ENCODE assay signal across 10 mouse cellular contexts in the genomic region with DNA sequence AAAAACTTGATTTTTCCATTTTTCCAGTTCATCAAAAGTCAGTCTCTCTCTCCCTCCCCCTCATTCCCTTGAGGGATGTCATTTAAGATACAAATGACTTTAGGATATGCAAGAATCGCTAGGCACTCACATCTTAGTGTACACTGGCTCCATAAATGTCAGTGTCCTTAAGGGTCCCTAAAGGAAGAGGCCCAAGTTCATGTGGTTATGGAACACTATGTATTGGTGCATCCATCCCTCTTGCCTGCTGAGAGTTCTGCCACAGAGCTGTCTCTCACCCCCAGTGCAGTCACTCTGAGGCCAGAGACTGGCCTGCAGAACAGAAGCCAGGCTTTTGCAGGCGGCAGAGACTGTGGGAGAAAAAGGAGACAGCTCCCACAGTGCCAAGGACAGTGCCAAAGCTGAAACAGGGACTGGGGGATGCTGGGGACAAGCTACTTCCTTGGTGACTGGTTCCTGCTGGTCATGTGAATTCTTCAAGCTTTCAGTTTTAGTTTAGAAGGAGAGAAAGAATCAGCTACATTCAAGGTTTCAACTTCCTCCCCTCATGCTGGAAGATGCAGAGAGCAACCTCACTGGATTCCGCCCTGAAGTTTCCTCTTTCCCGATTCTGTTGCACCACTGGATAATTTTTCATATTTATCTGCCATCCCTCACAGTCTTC. TPM values are rescaled to one million over a fixed set of nuclear protein-coding genes. Genes with fewer than 3 reads are reported as not detected.
DNase-seq lines count a peak whose midpoint lies in the region; ATAC-seq and TF ChIP-seq lines count a peak whose summit lies in the region.
"Had no signal": no experiment of that assay in that cellular context is flagged by ENCODE, and none has a peak within 500 bp of the region (broad histone marks: within the 10 kb centered on the region; RNA-seq: fewer than 3 reads in every experiment).

No protein-coding gene starts in this region.

- H3K9ac ChIP-seq in lung, embryonic 14.5 days, result no peak overlapping the region
- no peak overlapping the region for H3K9ac ChIP-seq in intestine, embryonic 16.5 days (ENCODE audit: low read depth, low read length)
- no peak overlapping the region for H3K9ac ChIP-seq in stomach, embryonic 14.5 days (replicated peaks; ENCODE audit: low read depth, low read length)

- H3K4me1 ChIP-seq in lung, embryonic 14.5 days (ENCODE audit: insufficient read depth), result no peaks in the 10 kb centered on the region; the same call in 1 of the 2 replicates
- peaks cover 7% of the 10 kb centered on the region for H3K4me1 ChIP-seq in intestine, embryonic 16.5 days (ENCODE audit: control insufficient read depth, insufficient read depth, low read length)
- peaks cover 5% of the 10 kb centered on the region; the same call in 1 of the 2 replicates for H3K4me1 ChIP-seq in stomach, embryonic 14.5 days (ENCODE audit: control insufficient read depth, insufficient read depth, low read length)

- TF ChIP-seq CTCF in lung, embryonic 14.5 days (IDR thresholded peaks at IDR 0.05; ENCODE audit: low read depth), result no peak

- no peaks in the 10 kb centered on the region for H3K27me3 ChIP-seq in lung, embryonic 14.5 days (ENCODE audit: insufficient read depth, low read length)
- no peaks in the 10 kb centered on the region for H3K27me3 ChIP-seq in intestine, embryonic 16.5 days (replicated peaks; ENCODE audit: control insufficient read depth, insufficient read depth, low read length)
- H3K27me3 ChIP-seq in stomach, embryonic 14.5 days (ENCODE audit: control insufficient read depth, insufficient read depth, low read length), result no peaks in the 10 kb centered on the region

- DNase-seq in lung, embryonic 14.5 days, result peak; percentile 38
- no peak for DNase-seq in lung, postnatal 36 days
- peak; percentile 38 to 40 for DNase-seq in heart, adult 18-20 months
- no peak for DNase-seq in cerebellum, postnatal 25 days
- DNase-seq in frontal cortex, postnatal 25 days (ENCODE audit: low spot score in 2 of 2), result no peak
- DNase-seq: adrenal gland, adult 2 months; cerebellum, adult 9-10 months; thymus, postnatal 4 days had no signal

- peak; percentile 65 for ATAC-seq in lung, embryonic 14.5 days (ENCODE audit: insufficient read depth)
- peak; percentile 44 for ATAC-seq in intestine, embryonic 16.5 days
- no peak for ATAC-seq in stomach, embryonic 14.5 days (ENCODE audit: insufficient number of reproducible peaks, insufficient read depth, low FRiP score, low read depth)

- peak overlapping the region; percentile 77 for H3K27ac ChIP-seq in lung, embryonic 14.5 days (ENCODE audit: low read depth)
- peak overlapping the region; percentile 60 for H3K27ac ChIP-seq in intestine, embryonic 16.5 days (ENCODE audit: low read length)
- peak overlapping the region; percentile 87 for H3K27ac ChIP-seq in stomach, embryonic 14.5 days (ENCODE audit: low read length)

- H3K9me3 ChIP-seq in lung, embryonic 14.5 days (ENCODE audit: low read depth, low read length), result no peaks in the 10 kb centered on the region
- H3K9me3 ChIP-seq in intestine, embryonic 16.5 days (ENCODE audit: control insufficient read depth, low read length), result no peaks in the 10 kb centered on the region
- H3K9me3 ChIP-seq in stomach, embryonic 14.5 days (ENCODE audit: control insufficient read depth, low read depth, low read length), result no peaks in the 10 kb centered on the region

- no peak overlapping the region for H3K4me2 ChIP-seq in lung, embryonic 14.5 days
- H3K4me2 ChIP-seq in intestine, embryonic 16.5 days (ENCODE audit: low read depth, low read length), result no peak overlapping the region
- H3K4me2 ChIP-seq in stomach, embryonic 14.5 days (replicated peaks; ENCODE audit: low read depth, low read length), result no peak overlapping the region

- no peak overlapping the region for H3K4me3 ChIP-seq in lung, embryonic 14.5 days (ENCODE audit: low read depth, low read length)
- no peak overlapping the region for H3K4me3 ChIP-seq in intestine, embryonic 16.5 days (ENCODE audit: low read length)
- no peak overlapping the region for H3K4me3 ChIP-seq in stomach, embryonic 14.5 days (ENCODE audit: low read depth, low read length)

- H3K36me3 ChIP-seq in lung, embryonic 14.5 days (ENCODE audit: insufficient read depth), result no peaks in the 10 kb centered on the region
- H3K36me3 ChIP-seq in intestine, embryonic 16.5 days (ENCODE audit: control insufficient read depth, insufficient read depth, low read length), result no peaks in the 10 kb centered on the region
- no peaks in the 10 kb centered on the region for H3K36me3 ChIP-seq in stomach, embryonic 14.5 days (ENCODE audit: control insufficient read depth, insufficient read depth, low read length)

- 41% methylated on average over 4 of the region's 4 CpGs for WGBS in lung, embryonic 14.5 days
- WGBS in intestine, embryonic 16.5 days, result 55% methylated on average over 4 of the region's 4 CpGs
- WGBS in stomach, embryonic 14.5 days, result 44% methylated on average over 4 of the region's 4 CpGs

RNA-seq across cellular contexts. Expression of gene 4930426L09Rik, which starts 39.9 kb away (rescaled TPM):
- polyA plus RNA-seq in lung, embryonic 14.5 days (2014; fragmentation: Nextera tagmentation; extraction: Ambion mirVana), result 0.42 and 0.57 TPM in 2 replicates
- total RNA-seq in heart, adult 18-20 months (2021), result not detected
- 0.15 and 0.27 TPM in 2 replicates for polyA plus RNA-seq in intestine, embryonic 16.5 days (2015; fragmentation: Nextera tagmentation; extraction: Ambion mirVana)
- 0.57 and 0.72 TPM in 2 replicates for polyA plus RNA-seq in stomach, embryonic 14.5 days (2014; fragmentation: Nextera tagmentation; extraction: Ambion mirVana)

RNA-seq across cellular contexts. Expression of gene Pip4k2a, which starts 40.1 kb away (rescaled TPM):
- polyA plus RNA-seq in lung, embryonic 14.5 days (2014; fragmentation: Nextera tagmentation; extraction: Ambion mirVana), result 10.2 and 10.3 TPM in 2 replicates
- total RNA-seq in heart, adult 18-20 months (2021), result 1 to 10 TPM; 6.3 to 7.7 TPM
- polyA plus RNA-seq in intestine, embryonic 16.5 days (2015; fragmentation: Nextera tagmentation; extraction: Ambion mirVana), result 7.6 and 8.4 TPM in 2 replicates
- polyA plus RNA-seq in stomach, embryonic 14.5 days (2014; fragmentation: Nextera tagmentation; extraction: Ambion mirVana), result 14.8 and 14.9 TPM in 2 replicates

Comparison
In these comparisons a context has a peak if more than half of its experiments do, and no peak if none do; other contexts are left out.
1. DNase-seq: peak in lung, embryonic 14.5 days (single experiment) and heart, adult 18-20 months (2 of 2); none in lung, postnatal 36 days (single experiment), cerebellum, postnatal 25 days (0 of 2) and frontal cortex, postnatal 25 days (0 of 2).
2. Peak in every context shown above with its lines, with median percentiles within 50 percentile points of each other: H3K27ac ChIP-seq.